Mouse (Mus musculus) lung, adult 2 months (tissue): Measurements from ENCODE around the gene Wdfy4. TPM values are rescaled to one million over a fixed set of nuclear protein-coding genes. Genes with fewer than 3 reads are reported as not detected.

ENCODE experiments used
- DNase-seq: peaks from one replicate; pipeline ENCODE4 v3.0.0; 2022
- H3K4me1 ChIP-seq: fragments of 200-500 bp; 2 replicates; pipeline ENCODE4 v1.6.1; 2011; ENCODE audit warnings: low read length; ENCODE audit not compliant: control insufficient read depth, insufficient read depth
- H3K4me3 ChIP-seq: fragments of 200-500 bp; replicated peaks from 2 replicates; pipeline ENCODE3; 2011; ENCODE audit warnings: low read depth, mild to moderate bottlenecking, control low read depth, low read length; ENCODE audit errors: extremely low read depth
- CTCF ChIP-seq: fragments of 200-500 bp; IDR thresholded peaks from 2 replicates; pipeline ENCODE4 v1.5.1; 2011; ENCODE audit warnings: mild to moderate bottlenecking, low read length, control low read depth; ENCODE audit not compliant: insufficient read depth
- POLR2A ChIP-seq: fragments of 200-500 bp; IDR thresholded peaks from 2 replicates; pipeline ENCODE4 v1.6.1; 2011; ENCODE audit warnings: low read depth, mild to moderate bottlenecking, control low read depth, low read length, borderline replicate concordance; ENCODE audit errors: extremely low read depth
- WGBS: fragments of 180-500 bp; shearing (Covaris S2); methylation state at CpG from one replicate; pipeline ENCODE4 v1.1.7; 2018; 5-methylcytosine and 5-hydroxymethylcytosine counted together
- polyA plus RNA-seq: library from polyadenylated mRNA; depleted of rRNA; stranded (reverse); fragments of >200 nt; gene quantifications from 2 replicates; pipeline ENCODE4 v1.2.3, GENCODE M21; 2012; rRNA removed

The Wdfy4 gene
- polyA plus RNA-seq, 1 experiment = 14.0 TPM

DNA sequence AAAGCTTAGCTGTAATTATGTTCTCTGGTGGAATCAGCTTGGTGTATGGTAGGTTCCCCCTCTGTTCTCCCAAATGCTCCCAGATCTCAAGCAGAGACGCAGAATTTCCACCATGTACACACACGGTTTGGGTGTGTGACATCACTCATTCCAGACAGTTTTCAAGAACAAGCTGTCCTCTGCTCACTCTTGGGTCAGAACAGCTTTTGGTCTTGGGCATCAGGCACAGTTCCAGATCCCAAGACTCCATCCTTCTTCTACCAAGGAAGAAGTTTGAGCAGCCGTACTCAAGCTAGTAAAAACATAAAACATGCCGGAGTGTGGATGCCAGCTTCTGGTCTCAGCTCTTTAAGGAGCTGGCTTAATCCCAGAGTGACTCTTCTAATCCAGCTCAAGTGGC, 274.1 kb downstream of the Wdfy4 start:
- TF ChIP-seq POLR2A (no peak), CTCF (no peak)
- Histone ChIP-seq H3K4me3 (no peak overlapping the region), H3K4me1 (no peaks in the 10 kb centered on the region; the same call in 1 of the 2 replicates)
- 75% methylated on average over 4 of the region's 4 CpGs for WGBS
- no peak for DNase-seq

Other genes with a start within 250 kb of the Wdfy4 start
- 2.1 and 2.4 TPM in 2 replicates for gene Lrrc18, start 194.1 kb downstream of the Wdfy4 start, polyA plus RNA-seq
- 27.3 and 28.1 TPM in 2 replicates for gene Arhgap22, start 28.5 kb upstream of the Wdfy4 start, polyA plus RNA-seq